Mouse (Mus musculus): ENCODE measurements at regions not wholly inside any gene's neighbourhood (a gene's known extent, or its start where the extent isn't known, plus 50 kb on each side); places are given as distances from the start of the nearest gene placed in this dataset.

- TF ChIP-seq CTCF (IDR thresholded peaks at IDR 0.05; ENCODE audit: borderline replicate concordance, control insufficient read depth, extremely low read depth, insufficient read depth, low read length, poor library complexity) (no peak), POLR2A (IDR thresholded peaks at IDR 0.05; ENCODE audit: control insufficient read depth, extremely low read depth, insufficient read depth, low read length, poor library complexity) (no peak)
Measured at GRCm38 (mm10) chr15:41945226-41945625, 1811.1 kb downstream of the 9330182O14Rik start.

All from thymus, adult 2 months (tissue).